In the genomic region with DNA sequence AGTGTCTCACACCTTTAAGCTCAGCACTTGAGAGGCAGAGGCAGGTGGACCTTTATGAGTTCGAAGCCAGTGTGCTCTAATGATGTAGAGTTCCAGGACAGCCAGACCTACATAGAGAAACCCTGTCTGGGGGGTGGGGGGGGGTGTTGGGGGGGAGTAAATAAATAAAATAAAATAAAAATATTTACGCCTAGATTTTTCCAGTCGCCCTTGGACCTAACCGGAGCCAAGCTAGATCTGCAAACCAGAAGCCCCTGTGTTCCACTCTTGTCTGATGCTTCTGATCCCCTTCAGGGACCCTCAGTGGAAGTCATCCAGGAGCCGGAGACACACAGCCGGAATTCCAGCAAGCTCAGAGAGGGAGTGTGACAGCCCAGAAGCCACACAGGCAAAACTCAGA, we compare ENCODE assay signal across 8 mouse cellular contexts. TPM values are rescaled to one million over a fixed set of nuclear protein-coding genes. Genes with fewer than 3 reads are reported as not detected.
DNase-seq lines count a peak whose midpoint lies in the region; ATAC-seq and TF ChIP-seq lines count a peak whose summit lies in the region.

Gene Wscd2 (plus strand): TSS at position 301 of the 400 bp plus-strand sequence.

- H3K36me3 ChIP-seq in neural tube, embryonic 14.5 days (ENCODE audit: control insufficient read depth, insufficient read depth, low read length) = no peaks in the 10 kb centered on the region

- no peaks in the 10 kb centered on the region for H3K4me1 ChIP-seq in lung, adult 2 months (ENCODE audit: control insufficient read depth, insufficient read depth, low read length)
- H3K4me1 ChIP-seq in neural tube, embryonic 14.5 days (ENCODE audit: control insufficient read depth, insufficient read depth, low read length) = peaks cover 25% of the 10 kb centered on the region

- TF ChIP-seq CTCF in lung, adult 2 months (IDR thresholded peaks at IDR 0.05; ENCODE audit: insufficient read depth, low read length) = no peak

- H3K4me3 ChIP-seq in lung, adult 2 months (replicated peaks; ENCODE audit: extremely low read depth, low read depth, low read length) = peak within 1 kb of the TSS; percentile 41
- peak within 1 kb of the TSS; percentile 75 for H3K4me3 ChIP-seq in neural tube, embryonic 14.5 days (ENCODE audit: low read depth, low read length)

- peak within 1 kb of the TSS; percentile 65 for H3K4me2 ChIP-seq in neural tube, embryonic 14.5 days (ENCODE audit: low read depth, low read length)

- 0 out of 2 replicates have a peak, but pooled peaks have one; percentile 23 for ATAC-seq in neural tube, embryonic 14.5 days (ENCODE audit: low read depth)
- no peak for ATAC-seq in activated CD4-positive, CD25-positive, alpha-beta regulatory T cell, adult 4 months

- no peaks in the 10 kb centered on the region for H3K27me3 ChIP-seq in neural tube, embryonic 14.5 days (ENCODE audit: control insufficient read depth, insufficient read depth, low read length)

- H3K27ac ChIP-seq in neural tube, embryonic 14.5 days (ENCODE audit: low read depth, low read length) = peak within 1 kb of the TSS; percentile 85

- no peaks in the 10 kb centered on the region for H3K9me3 ChIP-seq in neural tube, embryonic 14.5 days (ENCODE audit: control insufficient read depth, low read length)

- H3K9ac ChIP-seq in neural tube, embryonic 14.5 days (replicated peaks; ENCODE audit: low read depth, low read length) = peak within 1 kb of the TSS; percentile 91

- TF ChIP-seq POLR2A in lung, adult 2 months (IDR thresholded peaks at IDR 0.05; ENCODE audit: borderline replicate concordance, extremely low read depth, low read depth, low read length) = no peak

- no peak for DNase-seq in adrenal gland, postnatal 4 days (ENCODE audit: low spot score in 2 of 2)
- DNase-seq in adrenal gland, adult 8-10 months = no peak
- DNase-seq in lung, adult 2 months = no peak
- no peak for DNase-seq in lung, postnatal 25 days (ENCODE audit: low spot score)
- no peak for DNase-seq in layer of hippocampus, postnatal 25 days (ENCODE audit: extremely low spot score in 1 of 2, low spot score in 1 of 2)
- no peak for DNase-seq in spleen, adult 18-20 months

- WGBS in lung, adult 2 months = 58% methylated on average over 6 of the region's 6 CpGs
- 59% methylated on average over 6 of the region's 6 CpGs for WGBS in neural tube, embryonic 14.5 days

RNA-seq across cellular contexts. Expression of gene Wscd2, which starts in this region (rescaled TPM):
- total RNA-seq in adrenal gland, postnatal 4 days (2021) = 10 to 100 TPM; 10.2 to 11.6 TPM
- total RNA-seq in adrenal gland, adult 8-10 months (2022) = 10 to 100 TPM in 2 of 4 experiments, 1 to 10 TPM in 2; 5.4 to 12.6 (median 9.4) TPM
- polyA plus RNA-seq in lung, adult 2 months (2012; rRNA removed) = 3.9 and 4.9 TPM in 2 replicates
- total RNA-seq in layer of hippocampus, postnatal 25 days (2021) = 10 to 100 TPM; 84.5 to 89.7 TPM
- polyA plus RNA-seq in neural tube, embryonic 14.5 days (2014; fragmentation: Nextera tagmentation; extraction: Ambion mirVana) = 19.9 and 20.3 TPM in 2 replicates
- 1 to 10 TPM; 1.6 to 2.2 TPM for polyA plus RNA-seq in activated CD4-positive, CD25-positive, alpha-beta regulatory T cell, adult 4 months (2017; shearing (Covaris generic))

Comparison
In these comparisons a context has a peak if more than half of its experiments do, and no peak if none do; other contexts are left out.
1. RNA of gene Wscd2 (total RNA-seq): 84.5 to 89.7 TPM in layer of hippocampus, postnatal 25 days; 10.2 to 11.6 TPM in adrenal gland, postnatal 4 days and 5.4 to 12.6 TPM in adrenal gland, adult 8-10 months; every median in the first group is over 4 times any median in the second.